Mouse (Mus musculus): ENCODE measurements around the gene Abcc4.

DNA sequence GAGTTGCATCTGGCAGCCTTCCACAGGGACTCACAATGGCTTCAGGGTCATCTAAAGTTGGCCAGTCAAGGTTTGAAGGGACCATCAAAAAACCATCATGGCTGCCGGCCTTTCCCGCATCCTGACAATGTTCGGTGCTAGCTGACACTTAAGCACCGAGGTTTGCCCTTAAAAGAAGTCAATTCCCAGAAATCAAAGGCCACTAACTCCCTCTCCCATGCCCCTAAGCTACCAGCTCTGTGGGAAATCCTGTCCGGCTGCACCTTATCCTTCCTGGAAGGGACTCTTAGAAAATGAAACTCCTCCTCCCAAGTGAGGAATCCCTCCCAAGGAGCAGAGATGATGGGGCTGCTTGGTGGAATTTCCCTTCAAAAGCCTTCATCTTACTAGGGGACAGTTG is 14.6 kb downstream of the Abcc4 start:
- TF ChIP-seq CTCF (IDR thresholded peaks at IDR 0.05; ENCODE audit: low read depth, low read length), result no peak
- no peak for TF ChIP-seq TAL1 (conservative IDR thresholded peaks at IDR 0.05; ENCODE audit: low read depth, low read length)
- TF ChIP-seq GATA1 (IDR thresholded peaks at IDR 0.05; ENCODE audit: borderline replicate concordance, low read length), result no peak
- no peak for TF ChIP-seq GATA2 (IDR thresholded peaks at IDR 0.05; ENCODE audit: borderline replicate concordance, low read depth, low read length)
